Mouse (Mus musculus) cerebellum, adult 8-10 months (tissue): Measurements from ENCODE around the gene Col6a1.

ENCODE experiments used
- DNase-seq: peaks from one replicate; pipeline ENCODE4 v3.0.0; 2022

Gene Col6a1

DNA sequence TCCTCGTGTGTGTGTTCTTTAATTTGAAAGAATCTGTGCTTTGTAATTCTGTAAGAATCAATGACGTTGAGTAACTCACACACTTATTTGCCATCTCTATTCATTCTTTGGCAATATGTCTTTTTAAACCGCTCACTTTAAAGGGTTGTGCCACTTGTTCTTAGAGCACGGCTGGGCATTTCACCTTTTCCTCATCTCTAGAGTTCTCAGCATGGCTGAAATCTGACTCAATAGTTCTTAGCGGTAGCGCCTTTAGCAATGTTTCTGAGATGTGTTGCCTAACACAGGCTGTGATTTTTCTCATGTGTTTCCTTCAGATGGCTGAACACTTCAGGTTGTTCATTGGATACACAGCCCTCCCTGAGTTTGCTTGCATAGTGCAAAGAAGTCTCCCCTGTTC is 51.4 kb downstream of the Col6a1 start:
- DNase-seq = no peak

DNA sequence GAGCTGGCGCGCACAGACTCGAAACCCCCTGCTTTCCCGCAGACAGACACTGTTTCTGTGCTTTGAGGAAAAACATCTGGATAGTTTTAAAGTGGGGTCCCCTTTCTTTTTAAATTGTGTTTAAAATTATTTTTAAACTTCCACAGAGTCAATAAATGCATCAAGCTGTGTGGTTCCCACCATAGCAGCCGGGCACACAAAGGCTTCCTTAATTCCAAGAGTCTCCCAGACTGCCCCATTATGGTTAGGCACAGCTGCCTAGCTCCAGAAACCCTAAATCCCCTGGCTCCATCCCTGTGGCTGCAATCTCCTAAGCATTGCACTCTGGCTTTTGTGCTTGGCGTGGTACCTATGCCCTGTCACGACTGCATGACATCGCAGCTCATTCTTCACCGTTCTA is 54.0 kb downstream of the Col6a1 start:
- no peak for DNase-seq

DNA sequence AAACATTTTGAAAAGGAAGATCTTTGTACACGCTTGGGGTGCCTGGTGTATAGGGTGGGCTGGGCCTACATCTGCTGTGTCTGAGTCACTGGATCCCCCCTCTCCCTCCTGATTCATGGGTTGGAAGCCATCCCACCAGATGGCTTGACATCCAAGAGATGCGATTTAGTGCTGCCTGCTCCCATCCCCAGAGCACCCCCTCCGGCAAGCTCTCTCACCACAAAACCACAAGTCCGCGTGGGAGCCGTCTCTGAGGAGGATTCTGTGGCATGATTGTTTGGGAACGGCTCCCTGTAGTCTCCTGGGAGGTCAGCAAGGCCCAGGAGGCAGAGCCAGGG is 57.1 kb downstream of the Col6a1 start:
- DNase-seq = no peak

DNA sequence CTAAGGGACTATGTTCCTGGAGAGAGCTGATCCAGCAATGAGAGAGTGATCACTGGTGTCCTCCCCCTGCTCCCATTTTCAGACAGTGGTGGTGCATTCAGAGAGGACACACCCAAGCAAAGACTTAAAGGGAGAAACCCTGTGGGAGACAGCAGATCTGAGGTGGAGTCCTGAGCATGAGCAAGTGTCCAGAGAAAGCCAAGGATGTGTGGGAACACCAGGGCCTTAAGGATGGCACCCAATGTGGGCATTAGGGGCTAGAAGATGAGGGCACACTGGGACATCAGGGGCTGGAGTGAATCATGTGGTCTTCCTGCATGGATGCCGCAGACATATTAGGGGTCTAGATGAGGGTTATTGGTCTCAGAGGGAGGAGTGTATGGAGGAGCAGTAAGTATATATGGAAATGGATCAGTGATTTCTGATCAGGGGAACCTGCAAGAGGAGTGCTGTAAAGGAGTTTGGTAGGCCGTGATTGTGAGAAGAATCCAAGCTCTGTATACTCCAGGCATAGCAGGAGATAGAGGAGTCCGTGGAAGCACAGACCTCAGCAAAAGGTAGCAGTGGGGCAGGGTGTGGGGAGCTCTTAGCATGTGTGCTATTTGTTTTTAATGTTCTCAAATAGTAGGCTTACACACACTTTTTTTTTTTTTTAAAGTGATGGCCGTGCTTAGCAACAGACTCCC is 57.6 kb downstream of the Col6a1 start:
- DNase-seq = no peak

DNA sequence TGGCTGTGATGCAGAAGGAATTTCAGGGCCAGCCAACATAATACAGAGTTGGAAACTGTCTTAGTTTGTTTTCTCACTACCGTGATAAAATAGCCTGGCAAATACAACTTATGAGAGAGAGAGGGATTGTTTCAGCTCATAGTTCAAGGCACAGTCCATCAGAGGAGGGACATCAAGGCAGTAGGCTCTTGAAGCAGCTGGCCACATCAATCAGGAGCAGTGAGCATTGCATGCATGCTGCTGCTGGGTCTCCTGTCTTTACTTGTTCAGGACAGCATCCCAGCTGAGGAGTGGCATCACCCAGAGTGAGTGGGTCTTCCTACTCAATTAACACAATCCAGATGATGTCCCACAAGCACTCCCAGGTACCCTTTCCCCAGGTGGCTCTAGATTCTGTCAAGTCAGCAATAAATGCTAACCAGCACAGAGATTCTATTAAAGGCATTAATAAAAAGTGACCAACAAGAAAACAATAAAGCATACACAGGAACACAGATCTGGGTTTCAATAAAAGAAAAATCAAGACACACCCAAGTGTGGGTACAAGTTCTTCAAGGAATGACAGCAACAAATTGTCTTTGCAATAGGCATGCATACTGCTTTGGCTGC is 58.7 kb downstream of the Col6a1 start:
- no peak for DNase-seq

DNA sequence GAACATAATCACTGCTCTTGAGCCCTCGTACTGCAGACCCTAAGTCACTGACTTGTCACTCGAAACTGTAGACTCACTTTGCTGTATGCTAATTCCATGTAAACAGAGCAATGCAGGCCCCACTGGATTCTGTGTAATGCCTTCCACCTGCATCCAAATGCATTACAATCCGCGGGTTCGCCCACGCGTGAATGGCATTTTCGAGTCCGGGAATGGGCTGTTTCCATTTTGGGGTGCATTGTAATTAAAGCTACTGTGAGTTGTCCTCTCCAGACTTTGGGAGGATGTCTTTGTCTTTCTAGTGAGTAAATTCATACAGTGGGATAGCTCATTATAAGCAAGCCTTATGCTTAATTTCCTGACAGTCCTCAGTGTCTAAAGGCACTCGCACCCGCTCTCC is 60.4 kb downstream of the Col6a1 start:
- no peak for DNase-seq

DNA sequence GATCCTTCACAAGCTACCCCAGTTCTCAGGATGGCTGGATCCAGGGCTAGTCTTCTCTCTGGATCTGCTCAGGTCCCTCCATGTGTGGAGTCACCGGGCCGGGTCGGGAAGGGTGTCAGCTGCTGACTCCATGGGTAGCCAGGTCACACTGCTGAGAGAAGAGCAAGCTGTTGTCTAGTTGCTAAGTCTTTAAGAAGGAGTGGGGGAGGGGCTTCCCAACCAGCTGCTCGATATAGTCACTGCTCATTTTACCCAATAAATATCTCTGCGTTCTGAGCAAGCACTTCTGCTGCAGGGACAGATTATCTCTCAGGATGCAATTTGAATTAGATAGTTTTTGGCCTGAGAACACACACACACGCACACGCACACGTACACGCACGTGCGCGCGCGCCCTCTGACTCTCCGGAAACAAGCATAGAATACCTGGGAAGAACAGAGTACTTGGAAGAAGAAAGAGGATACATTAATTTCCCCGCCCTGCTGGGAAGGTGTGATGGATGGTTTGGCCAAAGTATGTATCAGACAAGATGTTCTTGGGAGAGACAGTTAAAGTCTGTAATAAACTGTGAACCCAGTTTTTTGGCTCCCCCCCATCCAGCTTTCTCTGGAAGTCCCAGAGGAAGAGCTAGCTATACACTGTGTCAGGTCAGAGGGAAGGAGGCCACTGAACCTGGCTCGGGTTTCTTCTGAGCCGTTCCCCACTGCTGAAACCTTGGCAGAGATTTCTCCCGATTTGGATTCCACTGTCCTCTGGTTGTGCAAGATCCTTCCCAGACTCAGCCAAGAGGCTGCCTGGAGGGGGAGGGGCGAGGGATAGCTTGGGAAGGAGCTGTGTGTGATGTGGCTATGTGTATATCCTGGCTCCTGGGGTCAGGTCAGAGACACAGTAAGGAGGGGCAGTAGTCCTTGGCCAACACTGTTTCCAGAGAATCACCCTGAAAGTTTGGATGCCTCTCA is 61.5 kb downstream of the Col6a1 start:
- DNase-seq = peak; percentile 32
